9 mouse cellular contexts compared by ENCODE assay signal in the genomic region with DNA sequence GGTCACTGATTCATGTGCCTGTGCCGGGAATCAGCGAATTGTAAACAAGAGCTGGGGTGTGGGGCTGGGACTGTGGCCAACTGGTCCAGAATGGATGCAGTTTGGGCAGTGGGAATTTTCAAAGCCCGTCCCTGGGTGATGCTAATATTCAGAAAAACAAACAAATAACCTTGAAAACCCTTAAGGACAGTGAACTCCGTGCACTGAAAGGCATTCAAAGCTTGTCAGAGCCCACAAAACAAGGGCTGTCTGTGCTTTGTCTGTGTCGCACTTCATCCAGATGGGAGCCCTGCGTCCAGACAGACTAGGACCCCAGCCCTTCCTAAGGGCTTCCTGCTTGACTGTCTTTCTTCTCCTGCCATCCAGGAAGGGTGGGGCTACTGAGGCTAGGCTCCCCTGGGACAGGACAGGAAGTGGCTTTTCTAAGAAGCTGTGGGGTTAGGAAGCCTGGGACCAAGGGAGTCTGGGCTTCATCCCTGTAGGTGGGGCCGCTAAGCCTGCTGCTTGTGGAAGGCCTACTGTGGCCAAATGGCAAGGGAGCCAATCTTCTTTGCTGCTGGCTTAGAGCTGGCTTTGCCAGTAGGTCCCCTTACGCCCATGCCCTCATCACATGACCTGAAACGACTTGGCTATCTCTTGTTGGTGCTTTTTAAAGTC. TPM values are rescaled to one million over a fixed set of nuclear protein-coding genes. Genes with fewer than 3 reads are reported as not detected.
DNase-seq lines count a peak whose midpoint lies in the region; ATAC-seq lines count a peak whose summit lies in the region.
"Had no signal": no experiment of that assay in that cellular context is flagged by ENCODE, and none has a peak within 500 bp of the region (broad histone marks: within the 10 kb centered on the region; RNA-seq: fewer than 3 reads in every experiment).

No protein-coding gene starts in this region.

- H3K27ac ChIP-seq in intestine, embryonic 15.5 days: peak overlapping the region; percentile 98
- peak overlapping the region; percentile 47 for H3K27ac ChIP-seq in liver, embryonic 16.5 days (ENCODE audit: low read length)
- H3K27ac ChIP-seq in neural tube, embryonic 15.5 days (replicated peaks): peak overlapping the region; percentile 99

- H3K9ac ChIP-seq in intestine, embryonic 15.5 days: no peak overlapping the region; the same call in 1 of the 2 replicates
- no peak overlapping the region for H3K9ac ChIP-seq in liver, embryonic 16.5 days (ENCODE audit: low read depth, low read length)
- peak overlapping the region; percentile 47 for H3K9ac ChIP-seq in neural tube, embryonic 15.5 days (replicated peaks)

- H3K4me1 ChIP-seq in intestine, embryonic 15.5 days (replicated peaks): peaks cover 52% of the 10 kb centered on the region
- peaks cover 27% of the 10 kb centered on the region for H3K4me1 ChIP-seq in liver, embryonic 16.5 days (ENCODE audit: control insufficient read depth, low read depth, low read length)
- H3K4me1 ChIP-seq in neural tube, embryonic 15.5 days: peaks cover 74% of the 10 kb centered on the region

- H3K9me3 ChIP-seq in intestine, embryonic 15.5 days: no peaks in the 10 kb centered on the region
- no peaks in the 10 kb centered on the region for H3K9me3 ChIP-seq in liver, embryonic 16.5 days (replicated peaks; ENCODE audit: control insufficient read depth, low read length)
- H3K9me3 ChIP-seq in neural tube, embryonic 15.5 days (replicated peaks): no peaks in the 10 kb centered on the region

- DNase-seq in ovary, adult 18-20 months (ENCODE audit: low spot score): peak; percentile 44
- no peak for DNase-seq in ovary, postnatal 14 days (ENCODE audit: low spot score)
- DNase-seq in cerebellum, postnatal 14 days: peak; percentile 41 to 83
- DNase-seq in gastrocnemius, postnatal 36 days: peak; percentile 77 to 78

- H3K27me3 ChIP-seq in intestine, embryonic 15.5 days (replicated peaks): no peaks in the 10 kb centered on the region
- no peaks in the 10 kb centered on the region for H3K27me3 ChIP-seq in liver, embryonic 16.5 days (ENCODE audit: control insufficient read depth, insufficient read depth, low read depth, low read length)
- no peaks in the 10 kb centered on the region for H3K27me3 ChIP-seq in neural tube, embryonic 15.5 days (replicated peaks)

- H3K36me3 ChIP-seq in intestine, embryonic 15.5 days: no peaks in the 10 kb centered on the region
- no peaks in the 10 kb centered on the region; the same call in 1 of the 2 replicates for H3K36me3 ChIP-seq in liver, embryonic 16.5 days (ENCODE audit: control insufficient read depth, insufficient read depth)
- no peaks in the 10 kb centered on the region for H3K36me3 ChIP-seq in neural tube, embryonic 15.5 days

- ATAC-seq in intestine, embryonic 15.5 days: peak; percentile 54
- ATAC-seq in liver, embryonic 16.5 days (ENCODE audit: low read depth): 0 out of 2 replicates have a peak, but pooled peaks have one; percentile 27
- peak; percentile 13; the same call in 1 of the 2 replicates for ATAC-seq in neural tube, embryonic 15.5 days (ENCODE audit: low FRiP score)
- ATAC-seq in megakaryocyte-erythroid progenitor cell, adult 5-6 weeks (replicated peaks; ENCODE audit: low FRiP score, low TSS enrichment, poor library complexity, severe bottlenecking): no peak

- H3K4me2 ChIP-seq in intestine, embryonic 15.5 days (replicated peaks): peak overlapping the region; percentile 74
- peak overlapping the region; percentile 72 for H3K4me2 ChIP-seq in liver, embryonic 16.5 days (ENCODE audit: low read depth, low read length)
- H3K4me2 ChIP-seq in neural tube, embryonic 15.5 days: peak overlapping the region; percentile 61

- intact Hi-C loops in gastrocnemius, postnatal 36 days (cut with DNase I): loop anchor here (2.0 kb wide), 1 partner anchor 118 kb away; no protein-coding TSS in a partner anchor

- peak overlapping the region; percentile 31; the same call in 1 of the 2 replicates for H3K4me3 ChIP-seq in intestine, embryonic 15.5 days (replicated peaks)
- no peak overlapping the region; the same call in 1 of the 2 replicates for H3K4me3 ChIP-seq in liver, embryonic 16.5 days (ENCODE audit: low read depth, low read length)
- H3K4me3 ChIP-seq in neural tube, embryonic 15.5 days (replicated peaks): peak overlapping the region; percentile 37

- WGBS in intestine, embryonic 15.5 days: 26% methylated on average over 9 of the region's 9 CpGs
- WGBS in liver, embryonic 16.5 days (ENCODE audit: insufficient replicate concordance): 32% methylated on average over 9 of the region's 9 CpGs
- 17% methylated on average over 9 of the region's 9 CpGs for WGBS in neural tube, embryonic 15.5 days

RNA-seq across cellular contexts. Expression of gene Hacl1, which starts 21.6 kb away (rescaled TPM):
- total RNA-seq in gastrocnemius, postnatal 36 days (2021): 1 to 10 TPM; 5.3 to 7.4 TPM
- 15.5 and 17.4 TPM in 2 replicates for polyA plus RNA-seq in intestine, embryonic 15.5 days (2015; fragmentation: Nextera tagmentation; extraction: Ambion mirVana)
- polyA plus RNA-seq in liver, embryonic 16.5 days (2015; fragmentation: Nextera tagmentation; extraction: Ambion mirVana): 15.9 and 16.1 TPM in 2 replicates
- 7.9 and 11.0 TPM in 2 replicates for polyA plus RNA-seq in neural tube, embryonic 15.5 days (2015; fragmentation: Nextera tagmentation; extraction: Ambion mirVana)
- 5.2 and 13.0 TPM in 2 replicates for total RNA-seq in megakaryocyte-erythroid progenitor cell, adult 5-6 weeks (2014; fragmentation: Nextera tagmentation)
- 15.4 and 29.6 TPM in 2 replicates for total RNA-seq in megakaryocyte-erythroid progenitor cell, adult 5-6 weeks (2017)

RNA-seq across cellular contexts. Expression of gene Btd, which starts 21.9 kb away (rescaled TPM):
- total RNA-seq in gastrocnemius, postnatal 36 days (2021): 1 to 10 TPM; 3.6 to 4.8 TPM
- 27.6 TPM in 2 replicates for polyA plus RNA-seq in intestine, embryonic 15.5 days (2015; fragmentation: Nextera tagmentation; extraction: Ambion mirVana)
- polyA plus RNA-seq in liver, embryonic 16.5 days (2015; fragmentation: Nextera tagmentation; extraction: Ambion mirVana): 13.0 and 15.4 TPM in 2 replicates
- polyA plus RNA-seq in neural tube, embryonic 15.5 days (2015; fragmentation: Nextera tagmentation; extraction: Ambion mirVana): 15.6 and 19.0 TPM in 2 replicates
- 5.4 and 10.4 TPM in 2 replicates for total RNA-seq in megakaryocyte-erythroid progenitor cell, adult 5-6 weeks (2014; fragmentation: Nextera tagmentation)
- total RNA-seq in megakaryocyte-erythroid progenitor cell, adult 5-6 weeks (2017): 5.6 and 7.4 TPM in 2 replicates

RNA-seq across cellular contexts. Expression of gene Gm49387, which starts 22.0 kb away (rescaled TPM):
- 1 to 10 TPM in 1 of 2 experiments, not detected in 1; 1.6 TPM for total RNA-seq in gastrocnemius, postnatal 36 days (2021)
- polyA plus RNA-seq in intestine, embryonic 15.5 days (2015; fragmentation: Nextera tagmentation; extraction: Ambion mirVana): 1.3 TPM in 1 of 2 replicates, not detected in the other
- polyA plus RNA-seq in liver, embryonic 16.5 days (2015; fragmentation: Nextera tagmentation; extraction: Ambion mirVana): 2.1 and 5.1 TPM in 2 replicates
- polyA plus RNA-seq in neural tube, embryonic 15.5 days (2015; fragmentation: Nextera tagmentation; extraction: Ambion mirVana): 0.24 and 0.59 TPM in 2 replicates
- total RNA-seq in megakaryocyte-erythroid progenitor cell, adult 5-6 weeks (2014; fragmentation: Nextera tagmentation): not detected in 2 replicates
- not detected in 2 replicates for total RNA-seq in megakaryocyte-erythroid progenitor cell, adult 5-6 weeks (2017)
- total RNA-seq: adrenal gland, adult 18-20 months had no signal

Comparison
In these comparisons a context has a peak if more than half of its experiments do, and no peak if none do; other contexts are left out.
1. H3K27ac ChIP-seq: peak in every context shown above with its lines; median percentile 99 in neural tube, embryonic 15.5 days; 98 in intestine, embryonic 15.5 days; 47 in liver, embryonic 16.5 days.